Mouse (Mus musculus) midbrain, embryonic 12.5 days (tissue): Measurements from ENCODE around the gene Ptch1. TPM values are rescaled to one million over a fixed set of nuclear protein-coding genes. Genes with fewer than 3 reads are reported as not detected.
A peak's percentile ranks its signal among the peaks of the same experiment; 100 is the strongest.

ENCODE experiments used
- ATAC-seq: fragments of 200-750 bp; cut with Nextera tagmentation; 2 replicates; pipeline ENCODE4 v1.8.0; 2017; ENCODE audit warnings: low read depth, moderate TSS enrichment, moderate library complexity; ENCODE audit not compliant: low FRiP score
- H3K27ac ChIP-seq: fragments of 300-500 bp; sonication (generic); replicated peaks from 2 replicates; pipeline ENCODE4 v1.5.1; 2016; ENCODE audit warnings: mild to moderate bottlenecking
- H3K27me3 ChIP-seq: fragments of 300-500 bp; sonication (generic); 2 replicates; pipeline ENCODE4 v1.6.1; 2016; ENCODE audit warnings: mild to moderate bottlenecking
- H3K36me3 ChIP-seq: fragments of 300-500 bp; sonication (generic); 2 replicates; pipeline ENCODE4 v1.6.1; 2016
- H3K4me1 ChIP-seq: fragments of 300-500 bp; sonication (generic); 2 replicates; pipeline ENCODE4 v1.6.1; 2016
- H3K4me2 ChIP-seq: fragments of 300-500 bp; sonication (generic); replicated peaks from 2 replicates; pipeline ENCODE4 v1.6.1; 2016; ENCODE audit warnings: mild to moderate bottlenecking, moderate library complexity
- H3K4me3 ChIP-seq: fragments of 300-500 bp; sonication (generic); 2 replicates; pipeline ENCODE4 v1.5.1; 2016; ENCODE audit warnings: mild to moderate bottlenecking
- H3K9ac ChIP-seq: fragments of 300-500 bp; sonication (generic); replicated peaks from 2 replicates; pipeline ENCODE4 v1.6.1; 2016; ENCODE audit warnings: mild to moderate bottlenecking, moderate library complexity
- H3K9me3 ChIP-seq: fragments of 300-500 bp; sonication (generic); 2 replicates; pipeline ENCODE4 v1.6.1; 2016; ENCODE audit warnings: mild to moderate bottlenecking
- WGBS: fragments of 180-500 bp; shearing (Covaris S2); methylation state at CpG from one replicate; pipeline ENCODE4 v1.1.7; 2016; 5-methylcytosine and 5-hydroxymethylcytosine counted together
- polyA plus RNA-seq: library from polyadenylated mRNA; unstranded; fragments of >200 nt; fragmentation: Nextera tagmentation; extraction: Ambion mirVana; gene quantifications from 2 replicates; pipeline ENCODE4 v1.2.1, GENCODE M21; 2016

Ptch1 gene
- polyA plus RNA-seq, 1 experiment from 2014 or later = 18.6 TPM

- Histone ChIP-seq H3K27me3 (no peaks in the 10 kb centered on the region), H3K4me3 (no peak overlapping the region), H3K4me2 (peak overlapping the region; percentile 21), H3K4me1 (peaks cover 62% of the 10 kb centered on the region), H3K9me3 (no peaks in the 10 kb centered on the region), H3K27ac (0 out of 2 replicates have a peak overlapping the region, but pooled peaks have one; percentile 20), H3K36me3 (peaks cover 32% of the 10 kb centered on the region), H3K9ac (no peak overlapping the region)
- no peak for ATAC-seq
- 57% methylated on average over 7 of the region's 7 CpGs for WGBS
Measured at GRCm38 (mm10) chr13:63545291-63545690, 28.1 kb downstream of the Ptch1 start.

GRCm38 (mm10) chr13:63544967-63545253 is 28.5 kb downstream of the Ptch1 start:
- 48% methylated on average over 5 of the region's 5 CpGs for WGBS
- H3K4me1 ChIP-seq = peaks cover 60% of the 10 kb centered on the region
- peaks cover 34% of the 10 kb centered on the region for H3K36me3 ChIP-seq
- peak overlapping the region; percentile 21 for H3K4me2 ChIP-seq
- H3K27ac ChIP-seq = 0 out of 2 replicates have a peak overlapping the region, but pooled peaks have one; percentile 20
- no peak overlapping the region for H3K9ac ChIP-seq
- H3K4me3 ChIP-seq = no peak overlapping the region
- no peaks in the 10 kb centered on the region for H3K9me3 ChIP-seq
- no peaks in the 10 kb centered on the region for H3K27me3 ChIP-seq
- ATAC-seq = no peak

- Histone ChIP-seq H3K4me1 (peaks cover 54% of the 10 kb centered on the region), H3K36me3 (peaks cover 40% of the 10 kb centered on the region), H3K4me2 (no peak overlapping the region), H3K27ac (peak overlapping the region; percentile 22), H3K4me3 (no peak overlapping the region), H3K9me3 (no peaks in the 10 kb centered on the region), H3K9ac (no peak overlapping the region), H3K27me3 (no peaks in the 10 kb centered on the region)
- ATAC-seq = peak; percentile 21; the same call in 1 of the 2 replicates
- WGBS = 53% methylated on average over 13 of the region's 13 CpGs
Measured at GRCm38 (mm10) chr13:63544119-63544966, 29.1 kb downstream of the Ptch1 start.

- H3K36me3 ChIP-seq = peaks cover 49% of the 10 kb centered on the region
- no peaks in the 10 kb centered on the region for H3K9me3 ChIP-seq
- H3K4me2 ChIP-seq = no peak overlapping the region
- no peak for ATAC-seq
- 73% methylated on average over 6 of the region's 6 CpGs for WGBS
- no peaks in the 10 kb centered on the region for H3K27me3 ChIP-seq
- no peak overlapping the region for H3K4me3 ChIP-seq
- no peak overlapping the region for H3K9ac ChIP-seq
- H3K27ac ChIP-seq = 0 out of 2 replicates have a peak overlapping the region, but pooled peaks have one; percentile 3
- peaks cover 46% of the 10 kb centered on the region for H3K4me1 ChIP-seq
Measured at GRCm38 (mm10) chr13:63543459-63543858, 29.9 kb downstream of the Ptch1 start.

- WGBS = 69% methylated on average over 3 of the region's 3 CpGs
- H3K4me2 ChIP-seq = no peak overlapping the region
- ATAC-seq = no peak
- H3K4me1 ChIP-seq = peaks cover 44% of the 10 kb centered on the region
- H3K4me3 ChIP-seq = no peak overlapping the region
- H3K27me3 ChIP-seq = no peaks in the 10 kb centered on the region
- no peak overlapping the region for H3K27ac ChIP-seq
- no peak overlapping the region for H3K9ac ChIP-seq
- peaks cover 54% of the 10 kb centered on the region for H3K36me3 ChIP-seq
- H3K9me3 ChIP-seq = no peaks in the 10 kb centered on the region
Measured at GRCm38 (mm10) chr13:63542796-63543384, 30.5 kb downstream of the Ptch1 start.

GRCm38 (mm10) chr13:63541510-63541909 is 31.9 kb downstream of the Ptch1 start:
- peaks cover 41% of the 10 kb centered on the region for H3K4me1 ChIP-seq

GRCm38 (mm10) chr13:63540584-63540983 is 32.8 kb downstream of the Ptch1 start:
- Histone ChIP-seq H3K9ac (no peak overlapping the region), H3K27me3 (no peaks in the 10 kb centered on the region), H3K27ac (no peak overlapping the region), H3K4me1 (peaks cover 32% of the 10 kb centered on the region), H3K9me3 (no peaks in the 10 kb centered on the region), H3K4me2 (no peak overlapping the region), H3K4me3 (no peak overlapping the region), H3K36me3 (peaks cover 77% of the 10 kb centered on the region)
- 91% methylated on average over 12 of the region's 12 CpGs for WGBS
- no peak for ATAC-seq

More at GRCm38 (mm10) chr13:63541510-63541909, 31.9 kb downstream of the Ptch1 start:
- Histone ChIP-seq H3K27me3 (no peaks in the 10 kb centered on the region), H3K9me3 (no peaks in the 10 kb centered on the region), H3K4me2 (no peak overlapping the region), H3K9ac (no peak overlapping the region), H3K4me3 (no peak overlapping the region), H3K36me3 (peaks cover 67% of the 10 kb centered on the region), H3K27ac (no peak overlapping the region)
- no peak for ATAC-seq

GRCm38 (mm10) chr13:63534981-63535380 is 38.4 kb downstream of the Ptch1 start:
- WGBS = 80% methylated on average over 4 of the region's 4 CpGs
- ATAC-seq = no peak
- H3K9me3 ChIP-seq = no peaks in the 10 kb centered on the region
- H3K27me3 ChIP-seq = no peaks in the 10 kb centered on the region
- no peak overlapping the region for H3K9ac ChIP-seq
- H3K27ac ChIP-seq = no peak overlapping the region
- H3K4me3 ChIP-seq = no peak overlapping the region
- H3K4me1 ChIP-seq = peaks cover 12% of the 10 kb centered on the region
- peaks cover 93% of the 10 kb centered on the region for H3K36me3 ChIP-seq
- no peak overlapping the region for H3K4me2 ChIP-seq

- ATAC-seq = no peak
- Histone ChIP-seq H3K4me1 (peaks cover 40% of the 10 kb centered on the region), H3K27ac (no peak overlapping the region), H3K9me3 (no peaks in the 10 kb centered on the region), H3K4me3 (no peak overlapping the region), H3K27me3 (no peaks in the 10 kb centered on the region), H3K4me2 (no peak overlapping the region), H3K9ac (no peak overlapping the region), H3K36me3 (peaks cover 70% of the 10 kb centered on the region)
- WGBS = 72% methylated on average over 9 of the region's 9 CpGs
Measured at GRCm38 (mm10) chr13:63530857-63531256, 42.5 kb downstream of the Ptch1 start.

GRCm38 (mm10) chr13:63530371-63530764 is 43.0 kb downstream of the Ptch1 start:
- ATAC-seq = no peak
- Histone ChIP-seq H3K4me1 (peaks cover 45% of the 10 kb centered on the region), H3K4me2 (no peak overlapping the region), H3K27ac (no peak overlapping the region), H3K9ac (no peak overlapping the region), H3K27me3 (no peaks in the 10 kb centered on the region), H3K4me3 (no peak overlapping the region), H3K9me3 (no peaks in the 10 kb centered on the region), H3K36me3 (peaks cover 68% of the 10 kb centered on the region)
- 29% methylated on average over 3 of the region's 3 CpGs for WGBS

- H3K4me3 ChIP-seq = no peak overlapping the region
- H3K9ac ChIP-seq = no peak overlapping the region
- H3K36me3 ChIP-seq = peaks cover 67% of the 10 kb centered on the region
- H3K9me3 ChIP-seq = no peaks in the 10 kb centered on the region
- H3K4me2 ChIP-seq = no peak overlapping the region
- ATAC-seq = no peak
- H3K27ac ChIP-seq = no peak overlapping the region
- WGBS = 60% methylated on average over 3 of the region's 3 CpGs
- H3K4me1 ChIP-seq = peaks cover 51% of the 10 kb centered on the region
- H3K27me3 ChIP-seq = no peaks in the 10 kb centered on the region
Measured at GRCm38 (mm10) chr13:63529602-63530370, 43.6 kb downstream of the Ptch1 start.

- peaks cover 63% of the 10 kb centered on the region for H3K36me3 ChIP-seq
- no peak overlapping the region for H3K9ac ChIP-seq
- WGBS = 6% methylated on average over 2 of the region's 2 CpGs
- peak overlapping the region; percentile 47 for H3K27ac ChIP-seq
- H3K4me2 ChIP-seq = no peak overlapping the region
- no peaks in the 10 kb centered on the region for H3K27me3 ChIP-seq
- H3K9me3 ChIP-seq = no peaks in the 10 kb centered on the region
- no peak for ATAC-seq
- H3K4me3 ChIP-seq = no peak overlapping the region
- H3K4me1 ChIP-seq = peaks cover 52% of the 10 kb centered on the region
Measured at GRCm38 (mm10) chr13:63528852-63529251, 44.5 kb downstream of the Ptch1 start.
